Mouse (Mus musculus) small intestine, adult 10 weeks (tissue): ENCODE data around the gene Elovl7. TPM values are rescaled to one million over a fixed set of nuclear protein-coding genes. Genes with fewer than 3 reads are reported as not detected.

ENCODE experiments used
- polyA plus RNA-seq: library from polyadenylated mRNA; stranded (reverse); fragments of 350-450 nt; fragmentation: Illumina TruSeq; extraction: RNeasy Lipid Tissue Mini Kit (QIAGEN cat#74804); gene quantifications from one replicate; pipeline ENCODE4 v1.2.3, GENCODE M21; 2014; ENCODE audit warnings: low replicate concordance

The Elovl7 gene
- 58.8 TPM for polyA plus RNA-seq

GRCm38 (mm10) chr13:108214081-108214484 is at the start of gene Elovl7:
TSS of gene Elovl7 (plus strand) at chr13:108214404.

GRCm38 (mm10) chr13:108315702-108316486 is 101.7 kb downstream of the Elovl7 start, which contains the start of gene Depdc1b:
TSS of gene Depdc1b (plus strand) at chr13:108316332.

Other genes starting within 250 kb of the Elovl7 start
- 222 TPM for gene Smim15, start 170.0 kb upstream of the Elovl7 start, polyA plus RNA-seq
- gene Ndufaf2, start 55.8 kb upstream of the Elovl7 start, polyA plus RNA-seq, result 58.7 TPM
- gene Ercc8, start 55.7 kb upstream of the Elovl7 start, polyA plus RNA-seq, result 5.3 TPM
- 1.4 TPM for gene Depdc1b, start 101.9 kb downstream of the Elovl7 start, polyA plus RNA-seq
- gene Pde4d, start 235.5 kb downstream of the Elovl7 start, polyA plus RNA-seq, result 3.9 TPM